Mouse (Mus musculus) MEL (cell line): ENCODE results near the gene Sobp. TPM values are rescaled to one million over a fixed set of nuclear protein-coding genes. Genes with fewer than 3 reads are reported as not detected.

Source experiments
- DNase-seq: peaks from one replicate; pipeline ENCODE4 v3.0.0; 2011; ENCODE audit warnings: low read depth, low spot score
- H3K27ac ChIP-seq: 2 replicates; pipeline ENCODE4 v1.5.1; 2012; ENCODE audit warnings: low read depth, mild to moderate bottlenecking, control low read depth, low read length, moderate library complexity; ENCODE audit not compliant: control insufficient read depth
- H3K27me3 ChIP-seq, 2 experiments: fragments of 150-350 bp in 1 of 2; sonication (generic) in 1 of 2; 2 replicates each; pipeline ENCODE4 v1.6.1; 2012; ENCODE audit warnings: low read length in 2 of 2, mild to moderate bottlenecking in 2 of 2, improper control_type of control experiment in 1 of 2, moderate library complexity in 1 of 2; ENCODE audit not compliant: insufficient read depth in 2 of 2, control insufficient read depth in 1 of 2
- H3K36me3 ChIP-seq, 2 experiments: 2 replicates each; pipeline ENCODE4 v1.6.1; 2012 to 2014; ENCODE audit warnings: low read length in 2 of 2, improper control_type of control experiment in 1 of 2, inconsistent platforms in 1 of 2, mild to moderate bottlenecking in 1 of 2; ENCODE audit not compliant: insufficient read depth in 2 of 2, control insufficient read depth in 1 of 2
- H3K4me1 ChIP-seq, 2 experiments: fragments of 150-350 bp in 1 of 2; sonication (generic) in 1 of 2; 2 replicates each; pipeline ENCODE4 v1.6.1; 2012; ENCODE audit warnings: low read length in 2 of 2, improper control_type of control experiment in 1 of 2, mild to moderate bottlenecking in 1 of 2; ENCODE audit not compliant: insufficient read depth in 2 of 2, control insufficient read depth in 1 of 2
- H3K4me3 ChIP-seq, 2 experiments: fragments of 150-350 bp in 1 of 2; sonication (generic) in 1 of 2; 2 replicates each; pipeline ENCODE4 v1.5.1; 2012; ENCODE audit warnings: low read depth in 2 of 2, low read length in 2 of 2, mild to moderate bottlenecking in 2 of 2, moderate library complexity in 2 of 2, control low read depth in 1 of 2, improper control_type of control experiment in 1 of 2; ENCODE audit not compliant: control insufficient read depth in 1 of 2, insufficient read depth in 1 of 2
- H3K79me2 ChIP-seq: 2 replicates; pipeline ENCODE4 v1.6.1; 2012; ENCODE audit warnings: mild to moderate bottlenecking, low read length, moderate library complexity; ENCODE audit not compliant: control insufficient read depth, poor library complexity, insufficient read depth
- H3K9ac ChIP-seq: 2 replicates; pipeline ENCODE4 v1.6.1; 2012; ENCODE audit warnings: low read depth, mild to moderate bottlenecking, control low read depth, low read length, moderate library complexity; ENCODE audit not compliant: control insufficient read depth, poor library complexity, severe bottlenecking
- H3K9me3 ChIP-seq: fragments of 150-350 bp; sonication (generic); replicated peaks from 2 replicates; pipeline ENCODE4 v1.6.1; 2012; ENCODE audit warnings: mild to moderate bottlenecking, low read length, improper control_type of control experiment, moderate library complexity; ENCODE audit not compliant: insufficient read depth
- CHD1 ChIP-seq: IDR thresholded peaks from 2 replicates; pipeline ENCODE4 v1.6.1; 2012; ENCODE audit warnings: low read depth, mild to moderate bottlenecking, inconsistent platforms, low read length, improper control_type of control experiment
- E2F4 ChIP-seq: IDR thresholded peaks from 2 replicates; pipeline ENCODE4 v1.6.1; 2011; ENCODE audit warnings: low read depth, low read length, improper control_type of control experiment, borderline replicate concordance
- ELF1 ChIP-seq: IDR thresholded peaks from 2 replicates; pipeline ENCODE4 v1.6.1; 2014; ENCODE audit warnings: low read depth, mild to moderate bottlenecking, inconsistent platforms, low read length, improper control_type of control experiment, moderate library complexity
- EP300 ChIP-seq, 2 experiments: IDR thresholded peaks; 2 replicates each; pipeline ENCODE4 v1.6.1; 2011; ENCODE audit warnings: improper control_type of control experiment in 2 of 2, low read length in 2 of 2, low read depth in 1 of 2, mild to moderate bottlenecking in 1 of 2
- ETS1 ChIP-seq: IDR thresholded peaks from 2 replicates; pipeline ENCODE4 v1.6.1; 2012; ENCODE audit warnings: low read depth, mild to moderate bottlenecking, inconsistent platforms, low read length, improper control_type of control experiment, moderate library complexity
- GATA1 ChIP-seq: IDR thresholded peaks from 2 replicates; pipeline ENCODE4 v1.6.1; 2011; ENCODE audit warnings: low read depth, low read length, improper control_type of control experiment
- JUND ChIP-seq: IDR thresholded peaks from 2 replicates; pipeline ENCODE4 v1.6.1; 2011; ENCODE audit warnings: low read depth, mild to moderate bottlenecking, improper control_type of control experiment, low read length
- KAT2A ChIP-seq: conservative IDR thresholded peaks from 2 replicates; pipeline ENCODE4 v1.6.1; 2012; ENCODE audit warnings: low read depth, low read length, improper control_type of control experiment, inconsistent platforms
- MAFK ChIP-seq: IDR thresholded peaks from 2 replicates; pipeline ENCODE4 v1.6.1; 2011; ENCODE audit warnings: low read depth, mild to moderate bottlenecking, low read length, improper control_type of control experiment, borderline replicate concordance
- MAZ ChIP-seq: IDR thresholded peaks from 2 replicates; pipeline ENCODE4 v1.6.1; 2012; ENCODE audit warnings: low read depth, mild to moderate bottlenecking, inconsistent platforms, low read length, improper control_type of control experiment
- MEF2A ChIP-seq: IDR thresholded peaks from 2 replicates; pipeline ENCODE4 v1.6.1; 2014; ENCODE audit warnings: low read depth, mild to moderate bottlenecking, inconsistent platforms, low read length, improper control_type of control experiment; ENCODE audit not compliant: poor library complexity, insufficient replicate concordance, severe bottlenecking; ENCODE audit errors: extremely low read depth
- MXI1 ChIP-seq: IDR thresholded peaks from 2 replicates; pipeline ENCODE4 v1.6.1; 2011; ENCODE audit warnings: mild to moderate bottlenecking, low read depth, low read length, improper control_type of control experiment
- MYB ChIP-seq: IDR thresholded peaks from 2 replicates; pipeline ENCODE4 v1.6.1; 2011; ENCODE audit warnings: mild to moderate bottlenecking, low read depth, low read length, improper control_type of control experiment
- MYC ChIP-seq: IDR thresholded peaks from 2 replicates; pipeline ENCODE4 v1.6.1; 2011; ENCODE audit warnings: low read depth, mild to moderate bottlenecking, low read length, improper control_type of control experiment, moderate library complexity
- POLR2A ChIP-seq, 2 experiments: IDR thresholded peaks; 2 replicates each; pipeline ENCODE4 v1.6.1; 2011 to 2012; ENCODE audit warnings: low read length in 2 of 2, mild to moderate bottlenecking in 2 of 2, control low read depth in 1 of 2, improper control_type of control experiment in 1 of 2, low read depth in 1 of 2, moderate library complexity in 1 of 2; ENCODE audit not compliant: control insufficient read depth in 1 of 2, insufficient read depth in 1 of 2, poor library complexity in 1 of 2
- POLR2AphosphoS2 ChIP-seq: IDR thresholded peaks from 2 replicates; pipeline ENCODE4 v1.6.1; 2011; ENCODE audit warnings: low read length, improper control_type of control experiment
- POLR2AphosphoS5 ChIP-seq: IDR thresholded peaks from 2 replicates; pipeline ENCODE4 v1.6.1; 2012; ENCODE audit warnings: low read depth, borderline replicate concordance, mild to moderate bottlenecking, inconsistent platforms, low read length, moderate library complexity, mixed read lengths
- RAD21 ChIP-seq: IDR thresholded peaks from 2 replicates; pipeline ENCODE4 v1.6.1; 2011; ENCODE audit warnings: mild to moderate bottlenecking, low read depth, low read length, improper control_type of control experiment
- SIN3A ChIP-seq: IDR thresholded peaks from 2 replicates; pipeline ENCODE4 v1.6.1; 2012; ENCODE audit warnings: low read length, improper control_type of control experiment, inconsistent platforms
- SMC3 ChIP-seq: IDR thresholded peaks from 2 replicates; pipeline ENCODE4 v1.6.1; 2011; ENCODE audit warnings: low read depth, low read length, improper control_type of control experiment
- TAL1 ChIP-seq: IDR thresholded peaks from 2 replicates; pipeline ENCODE4 v1.6.1; 2012; ENCODE audit warnings: mild to moderate bottlenecking, inconsistent platforms, low read length, moderate library complexity, mixed read lengths
- UBTF ChIP-seq: IDR thresholded peaks from 2 replicates; pipeline ENCODE4 v1.6.1; 2012; ENCODE audit warnings: low read depth, mild to moderate bottlenecking, inconsistent platforms, low read length, improper control_type of control experiment, moderate library complexity, borderline replicate concordance; ENCODE audit not compliant: insufficient read depth
- USF1 ChIP-seq: IDR thresholded peaks from 2 replicates; pipeline ENCODE4 v1.6.1; 2014; ENCODE audit warnings: low read depth, mild to moderate bottlenecking, inconsistent platforms, low read length, improper control_type of control experiment, moderate library complexity
- USF2 ChIP-seq, 2 experiments: IDR thresholded peaks; 2 replicates each; pipeline ENCODE4 v1.6.1; 2011 to 2012; ENCODE audit warnings: improper control_type of control experiment in 2 of 2, low read length in 2 of 2, borderline replicate concordance in 1 of 2, inconsistent platforms in 1 of 2, low read depth in 1 of 2, mild to moderate bottlenecking in 1 of 2; ENCODE audit not compliant: insufficient read depth in 1 of 2
- ZKSCAN1 ChIP-seq: IDR thresholded peaks from 2 replicates; pipeline ENCODE4 v1.6.1; 2012; ENCODE audit warnings: low read depth, mild to moderate bottlenecking, inconsistent platforms, low read length, improper control_type of control experiment, moderate library complexity
- ZNF384 ChIP-seq: IDR thresholded peaks from 2 replicates; pipeline ENCODE4 v1.6.1; 2012; ENCODE audit warnings: low read depth, mild to moderate bottlenecking, inconsistent platforms, low read length, improper control_type of control experiment
- polyA plus RNA-seq, 2 experiments: library from polyadenylated mRNA; stranded (reverse) in 1 of 2; unstranded in 1 of 2; fragments of >175 nt in 1 of 2; fragments of >200 nt in 1 of 2; gene quantifications; 2 replicates each; pipeline versions ENCODE4 v1.2.1 to v1.2.4; 2012; ENCODE audit warnings: low replicate concordance in 2 of 2, low read depth in 1 of 2; ENCODE audit not compliant: insufficient read length in 2 of 2, insufficient read depth in 1 of 2, missing spikeins in 1 of 2
- total RNA-seq: library from RNA; depleted of rRNA; stranded (reverse); fragments of 300-350 nt; gene quantifications from 2 replicates; pipeline ENCODE4 v1.2.3, GENCODE M21; 2012

Sobp gene
- total and polyA plus RNA-seq, 3 experiments, result not detected

GRCm38 (mm10) chr10:43203865-43204264 lies 29.5 kb upstream of the Sobp start:
- Histone ChIP-seq H3K36me3 (no peaks in the 10 kb centered on the region), H3K79me2 (no peaks in the 10 kb centered on the region), H3K9ac (no peak overlapping the region), H3K27me3 (no peaks in the 10 kb centered on the region; a peak in 1 of 4 replicates), H3K27ac (no peak overlapping the region), H3K9me3 (no peaks in the 10 kb centered on the region), H3K4me3 (no peak overlapping the region), H3K4me1 (no peaks in the 10 kb centered on the region)
- no peak for TF ChIP-seq MAZ
- TF ChIP-seq SMC3, result no peak
- TF ChIP-seq CHD1, result no peak
- no peak for TF ChIP-seq USF2 (IDR thresholded peaks at IDR 0.05; ENCODE audit: borderline replicate concordance in 1 of 2, insufficient read depth in 1 of 2, low read depth in 1 of 2, low read length in 2 of 2)
- no peak for TF ChIP-seq MXI1
- no peak for TF ChIP-seq POLR2A (IDR thresholded peaks at IDR 0.05; ENCODE audit: control insufficient read depth in 1 of 2, insufficient read depth in 1 of 2, low read depth in 1 of 2, low read length in 2 of 2, poor library complexity in 1 of 2)
- TF ChIP-seq UBTF, result no peak
- TF ChIP-seq MEF2A, result no peak
- no peak for TF ChIP-seq USF1
- no peak for TF ChIP-seq EP300 (IDR thresholded peaks at IDR 0.05; ENCODE audit: low read depth in 1 of 2, low read length in 2 of 2)
- DNase-seq, result no peak

- no peak overlapping the region for H3K4me3 ChIP-seq
- H3K27ac ChIP-seq, result no peak overlapping the region
- no peaks in the 10 kb centered on the region for H3K9me3 ChIP-seq
- TF ChIP-seq TAL1 (no peak), SIN3A (no peak), MYC (no peak), POLR2AphosphoS5 (no peak), KAT2A (no peak), MXI1 (no peak), ETS1 (no peak), POLR2AphosphoS2 (no peak), USF2 (IDR thresholded peaks at IDR 0.05; ENCODE audit: borderline replicate concordance in 1 of 2, insufficient read depth in 1 of 2, low read depth in 1 of 2, low read length in 2 of 2) (no peak), MAFK (no peak), MYB (no peak), ZNF384 (no peak), JUND (no peak), UBTF (no peak), POLR2A (IDR thresholded peaks at IDR 0.05; ENCODE audit: control insufficient read depth in 1 of 2, insufficient read depth in 1 of 2, low read depth in 1 of 2, low read length in 2 of 2, poor library complexity in 1 of 2) (no peak), RAD21 (no peak), ELF1 (no peak), GATA1 (no peak), E2F4 (no peak), ZKSCAN1 (no peak)
- DNase-seq, result no peak
- H3K27me3 ChIP-seq, result no peaks in the 10 kb centered on the region; a peak in 1 of 4 replicates
- no peak overlapping the region for H3K9ac ChIP-seq
- H3K4me1 ChIP-seq, result no peaks in the 10 kb centered on the region
- no peaks in the 10 kb centered on the region for H3K79me2 ChIP-seq
- no peaks in the 10 kb centered on the region for H3K36me3 ChIP-seq
Observed at GRCm38 (mm10) chr10:43200206-43200605, 25.9 kb upstream of the Sobp start.
